Mouse (Mus musculus): ENCODE data around the gene Krtap4-9. TPM values are rescaled to one million over a fixed set of nuclear protein-coding genes. Genes with fewer than 3 reads are reported as not detected.
"Not testable (repeated sequence)": the region's sequence is repeated elsewhere in the genome, so short reads cannot be mapped to it uniquely, and the experiment has no call there.

Gene Krtap4-9
- polyA plus RNA-seq (2012; fragmentation: generic; extraction: Trizol) = not detected
- long read RNA-seq, experiment 1 = 0 reads
- long read RNA-seq, experiment 2 = 0 reads

DNA sequence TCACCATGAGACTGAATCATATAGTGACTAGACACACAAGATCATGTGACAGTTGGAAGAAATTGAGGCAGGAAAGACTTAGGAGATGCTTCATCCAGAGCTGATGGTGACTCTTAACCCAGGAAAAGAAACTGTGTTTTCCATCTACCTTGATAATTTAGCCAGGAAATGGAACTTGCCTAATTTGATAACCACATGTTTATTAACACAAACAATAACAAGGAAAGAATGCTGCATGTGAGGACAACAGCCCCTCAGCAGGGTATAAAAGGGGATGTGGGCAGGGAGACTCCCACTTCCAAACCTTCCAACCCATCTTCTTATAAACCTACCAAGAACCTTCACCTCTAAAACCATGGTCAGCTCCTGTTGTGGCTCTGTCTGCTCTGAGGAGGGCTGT lies at the start of gene Krtap4-9:
TSS of gene Krtap4-9 (plus strand) at position 301 of the 400 bp plus-strand sequence.
- not testable (repeated sequence) for H3K27me3 ChIP-seq (ENCODE audit: control insufficient read depth, insufficient read depth, insufficient read length); H3ac ChIP-seq (ENCODE audit: control insufficient read depth, insufficient read length, low read depth); H3K4me3 ChIP-seq (ENCODE audit: insufficient read depth, poor library complexity, severe bottlenecking); H3K79me2 ChIP-seq (ENCODE audit: control insufficient read depth, insufficient read depth); H3K36me3 ChIP-seq (ENCODE audit: control insufficient read depth, insufficient read depth); H3K79me3 ChIP-seq (ENCODE audit: low read depth)

DNA sequence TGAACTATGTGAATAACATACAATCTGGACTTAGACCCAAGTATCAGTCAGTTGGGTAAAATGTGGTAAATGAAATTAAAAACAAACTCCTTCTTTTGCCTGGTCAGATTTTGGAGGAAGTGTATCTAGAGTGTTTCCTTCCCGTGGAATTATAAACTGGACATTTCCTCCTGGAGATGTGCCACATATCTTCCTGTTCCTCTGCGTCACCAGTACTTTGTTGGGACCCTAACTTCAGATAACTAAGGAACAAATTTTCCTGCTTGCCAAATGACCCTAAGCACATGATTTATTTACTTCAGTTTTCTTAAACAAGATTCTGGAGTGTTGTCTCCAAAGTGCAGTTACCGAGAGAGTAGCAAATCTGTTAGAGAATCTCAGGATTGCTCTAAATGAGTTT lies 41.0 kb upstream of the Krtap4-9 start:
- no peaks in the 10 kb centered on the region for H3K36me3 ChIP-seq (ENCODE audit: control insufficient read depth, insufficient read depth)
- H3K79me2 ChIP-seq (ENCODE audit: control insufficient read depth, insufficient read depth) = no peaks in the 10 kb centered on the region
- no peak overlapping the region for H3ac ChIP-seq (ENCODE audit: control insufficient read depth, insufficient read length, low read depth)
- TF ChIP-seq MAX (IDR thresholded peaks at IDR 0.05) (no peak), CTCF (IDR thresholded peaks at IDR 0.05; ENCODE audit: control insufficient read depth, insufficient read depth, insufficient read length) (no peak), MYOD1 (IDR thresholded peaks at IDR 0.05; ENCODE audit: control insufficient read depth, insufficient read length, low read depth) (no peak)
- peaks cover 10% of the 10 kb centered on the region for H3K27me3 ChIP-seq (ENCODE audit: control insufficient read depth, insufficient read depth, insufficient read length)
- no peaks in the 10 kb centered on the region for H3K79me3 ChIP-seq (ENCODE audit: low read depth)
- no peak overlapping the region for H3K4me3 ChIP-seq (ENCODE audit: insufficient read depth, poor library complexity, severe bottlenecking)

DNA sequence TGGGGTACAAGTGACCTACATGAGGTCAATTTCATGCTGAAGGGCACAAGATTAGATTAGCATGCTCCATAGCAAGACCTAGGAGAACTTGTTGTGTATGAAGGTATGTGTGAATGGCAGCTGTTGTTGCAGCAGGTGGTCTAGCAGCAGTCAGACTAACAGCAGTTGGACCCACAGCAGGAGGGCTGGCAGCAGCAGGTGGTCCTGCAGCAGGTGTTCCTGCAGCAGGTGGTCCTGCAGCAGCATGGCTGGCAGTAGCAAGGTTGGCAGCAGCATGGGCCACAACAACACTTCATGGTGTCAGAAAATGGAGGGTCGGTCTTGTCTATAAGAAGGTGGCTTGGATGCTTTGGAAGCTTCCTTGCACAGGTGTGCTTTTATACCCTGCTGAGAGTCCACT lies 26.1 kb upstream of the Krtap4-9 start:
- no peaks in the 10 kb centered on the region for H3K79me3 ChIP-seq (ENCODE audit: low read depth)
- no peaks in the 10 kb centered on the region for H3K36me3 ChIP-seq (ENCODE audit: control insufficient read depth, insufficient read depth)
- H3K27me3 ChIP-seq (ENCODE audit: control insufficient read depth, insufficient read depth, insufficient read length) = peaks cover 3% of the 10 kb centered on the region
- H3K79me2 ChIP-seq (ENCODE audit: control insufficient read depth, insufficient read depth) = no peaks in the 10 kb centered on the region
- TF ChIP-seq MYOD1 (IDR thresholded peaks at IDR 0.05; ENCODE audit: control insufficient read depth, insufficient read length, low read depth) = no peak
- TF ChIP-seq USF1 (IDR thresholded peaks at IDR 0.05; ENCODE audit: low read depth) = no peak
- TF ChIP-seq FOSL1 (IDR thresholded peaks at IDR 0.05; ENCODE audit: insufficient read depth, low read length, poor library complexity, severe bottlenecking) = no peak
- TF ChIP-seq CEBPB (IDR thresholded peaks at IDR 0.05; ENCODE audit: low read depth) = no peak
- no peak for TF ChIP-seq MYOG (IDR thresholded peaks at IDR 0.05; ENCODE audit: control insufficient read depth, extremely low read depth, insufficient read length)
- TF ChIP-seq MAX (IDR thresholded peaks at IDR 0.05) = no peak
- no peak for TF ChIP-seq CTCF (IDR thresholded peaks at IDR 0.05; ENCODE audit: control insufficient read depth, insufficient read depth, insufficient read length)
- no peak overlapping the region for H3K4me3 ChIP-seq (ENCODE audit: insufficient read depth, poor library complexity, severe bottlenecking)
- H3ac ChIP-seq (ENCODE audit: control insufficient read depth, insufficient read length, low read depth) = no peak overlapping the region

GRCm38 (mm10) chr11:99768410-99768809 lies 16.6 kb upstream of the Krtap4-9 start:
- H3K79me2 ChIP-seq (ENCODE audit: control insufficient read depth, insufficient read depth) = no peaks in the 10 kb centered on the region
- no peaks in the 10 kb centered on the region for H3K79me3 ChIP-seq (ENCODE audit: low read depth)
- no peak overlapping the region for H3ac ChIP-seq (ENCODE audit: control insufficient read depth, insufficient read length, low read depth)
- H3K27me3 ChIP-seq (ENCODE audit: control insufficient read depth, insufficient read depth, insufficient read length) = peaks cover 5% of the 10 kb centered on the region
- no peak overlapping the region for H3K4me3 ChIP-seq (ENCODE audit: insufficient read depth, poor library complexity, severe bottlenecking)
- no peaks in the 10 kb centered on the region for H3K36me3 ChIP-seq (ENCODE audit: control insufficient read depth, insufficient read depth)
- TF ChIP-seq MYOD1 (IDR thresholded peaks at IDR 0.05; ENCODE audit: control insufficient read depth, insufficient read length, low read depth) (no peak), FOSL1 (IDR thresholded peaks at IDR 0.05; ENCODE audit: insufficient read depth, low read length, poor library complexity, severe bottlenecking) (peak; percentile 58), CTCF (IDR thresholded peaks at IDR 0.05; ENCODE audit: control insufficient read depth, insufficient read depth, insufficient read length) (no peak), CEBPB (IDR thresholded peaks at IDR 0.05; ENCODE audit: low read depth) (no peak), USF1 (IDR thresholded peaks at IDR 0.05; ENCODE audit: low read depth) (peak; percentile 27)

- not testable (repeated sequence) for H3ac ChIP-seq (ENCODE audit: control insufficient read depth, insufficient read length, low read depth); H3K79me3 ChIP-seq (ENCODE audit: low read depth); H3K27me3 ChIP-seq (ENCODE audit: control insufficient read depth, insufficient read depth, insufficient read length); H3K36me3 ChIP-seq (ENCODE audit: control insufficient read depth, insufficient read depth); H3K79me2 ChIP-seq (ENCODE audit: control insufficient read depth, insufficient read depth); H3K4me3 ChIP-seq (ENCODE audit: insufficient read depth, poor library complexity, severe bottlenecking)
Measured at GRCm38 (mm10) chr11:99772813-99773212, 12.2 kb upstream of the Krtap4-9 start, which contains the start of gene Gm11595. Gm11595 (minus strand) TSS chr11:99772913.

DNA sequence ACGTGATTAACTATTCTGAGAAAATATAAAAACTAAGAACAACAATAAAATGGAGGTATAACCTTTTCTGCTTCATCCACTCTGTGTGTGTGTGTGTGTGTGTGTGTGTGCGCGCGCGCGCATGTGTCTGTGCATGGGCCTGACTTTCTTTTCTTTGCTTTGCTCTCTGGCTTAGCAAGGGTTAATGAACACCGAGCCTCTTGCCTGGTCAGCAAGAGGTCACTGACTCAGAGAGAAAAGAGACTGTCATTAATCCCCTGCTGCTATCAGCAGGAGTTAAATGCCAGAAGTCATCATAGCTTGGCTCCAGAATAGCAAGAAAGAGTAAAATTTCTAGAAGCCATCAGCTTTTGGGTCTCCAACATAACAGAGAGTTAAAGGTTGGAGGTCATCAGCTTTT lies 6.6 kb upstream of the Krtap4-9 start:
- no peaks in the 10 kb centered on the region for H3K79me3 ChIP-seq (ENCODE audit: low read depth)
- H3K4me3 ChIP-seq (ENCODE audit: insufficient read depth, poor library complexity, severe bottlenecking) = no peak overlapping the region
- no peaks in the 10 kb centered on the region for H3K79me2 ChIP-seq (ENCODE audit: control insufficient read depth, insufficient read depth)
- no peaks in the 10 kb centered on the region for H3K36me3 ChIP-seq (ENCODE audit: control insufficient read depth, insufficient read depth)
- no peak overlapping the region for H3ac ChIP-seq (ENCODE audit: control insufficient read depth, insufficient read length, low read depth)
- TF ChIP-seq MYOD1 (IDR thresholded peaks at IDR 0.05; ENCODE audit: control insufficient read depth, insufficient read length, low read depth) = no peak
- TF ChIP-seq USF1 (IDR thresholded peaks at IDR 0.05; ENCODE audit: low read depth) = no peak
- no peak for TF ChIP-seq MAX (IDR thresholded peaks at IDR 0.05)
- TF ChIP-seq CEBPB (IDR thresholded peaks at IDR 0.05; ENCODE audit: low read depth) = no peak
- TF ChIP-seq FOSL1 (IDR thresholded peaks at IDR 0.05; ENCODE audit: insufficient read depth, low read length, poor library complexity, severe bottlenecking) = no peak
- no peak for TF ChIP-seq MYOG (IDR thresholded peaks at IDR 0.05; ENCODE audit: control insufficient read depth, extremely low read depth, insufficient read length)
- TF ChIP-seq CTCF (IDR thresholded peaks at IDR 0.05; ENCODE audit: control insufficient read depth, insufficient read depth, insufficient read length) = no peak
- H3K27me3 ChIP-seq (ENCODE audit: control insufficient read depth, insufficient read depth, insufficient read length) = no peaks in the 10 kb centered on the region

Measured in C2C12 (cell line).